Mouse (Mus musculus): ENCODE measurements at regions not wholly inside any gene's neighbourhood (a gene's known extent, or its start where the extent isn't known, plus 50 kb on each side); places are given as distances from the start of the nearest gene placed in this dataset.

DNA sequence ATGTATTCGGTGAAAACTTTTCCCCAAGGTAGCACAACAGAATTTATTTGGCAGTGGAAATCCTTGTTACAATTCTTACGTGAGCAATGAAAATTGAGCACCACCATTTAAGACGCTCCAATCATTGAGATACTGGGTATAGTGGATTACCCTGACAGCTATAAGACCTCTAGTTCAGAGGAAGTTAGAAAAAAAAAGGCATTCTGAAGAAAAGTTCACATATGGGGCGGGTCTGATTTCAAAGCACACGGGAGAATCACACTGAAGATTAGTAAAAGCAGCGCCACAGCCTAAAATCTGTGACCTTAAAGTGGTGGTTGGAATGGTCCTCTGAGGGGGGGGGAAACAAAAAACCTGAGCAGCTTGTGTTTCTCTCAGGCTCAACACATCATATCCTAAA lies 978.4 kb downstream of the Flrt2 start:
- in situ Hi-C loops (cut with MboI, MseI), result loop anchor here (10.0 kb wide), 1 partner anchor 274 kb away; no protein-coding TSS in a partner anchor

DNA sequence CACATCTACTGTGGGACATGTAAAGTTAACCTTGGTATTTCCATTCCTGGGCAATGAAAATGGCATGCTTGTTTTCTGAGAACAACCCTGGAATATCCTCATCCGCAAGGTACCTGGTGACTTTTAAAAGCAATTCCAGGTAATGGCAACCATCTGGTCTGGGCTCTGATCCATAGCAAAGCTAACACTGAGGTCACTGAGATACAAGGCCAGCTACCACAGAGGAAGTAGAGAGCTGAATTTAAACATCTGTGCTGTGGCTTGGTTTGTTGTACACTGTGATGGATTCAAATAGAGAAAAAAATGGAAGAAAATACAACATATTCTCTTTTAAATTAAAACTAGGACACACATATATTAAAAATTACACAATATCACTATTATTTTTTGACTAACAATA lies 998.9 kb downstream of the Flrt2 start:
- in situ Hi-C loops (cut with MboI, MseI), result no loop called here

Data from regulatory T cell (primary cell).